Mouse (Mus musculus): Measurements from ENCODE around the gene Igfals. TPM values are rescaled to one million over a fixed set of nuclear protein-coding genes. Genes with fewer than 3 reads are reported as not detected.

The Igfals gene
- total RNA-seq, 2 experiments from 2014 or later, result 3.6 to 7.0 TPM

Other genes with a start within 250 kb of the Igfals start
- 10 to 100 TPM; 51.7 to 61.1 TPM for gene Tsc2, start 233.4 kb upstream of the Igfals start, total RNA-seq (2021)
- 1 to 10 TPM; 4.3 TPM for gene Nthl1, start 233.3 kb upstream of the Igfals start, total RNA-seq (2021)
- gene Slc9a3r2, start 215.7 kb upstream of the Igfals start, total RNA-seq (2021), result 10 to 100 TPM; 30.1 to 33.4 TPM
- gene Npw, start 207.5 kb upstream of the Igfals start, total RNA-seq (2021), result not detected
- 10 to 100 TPM; 18.0 to 21.0 TPM for gene Zfp598, start 196.3 kb upstream of the Igfals start, total RNA-seq (2021)
- gene Syngr3, start 176.0 kb upstream of the Igfals start, total RNA-seq (2021), result under 1 TPM; 0.16 to 0.52 TPM
- 10 to 100 TPM; 22.2 to 24.6 TPM for gene Gfer, start 169.8 kb upstream of the Igfals start, total RNA-seq (2021)
- 1 to 10 TPM; 1.6 to 1.9 TPM for gene Noxo1, start 169.8 kb upstream of the Igfals start, total RNA-seq (2021)
- gene Tbl3, start 158.3 kb upstream of the Igfals start, total RNA-seq (2021), result 10 to 100 TPM; 16.7 to 19.4 TPM
- gene Rnf151, start 147.9 kb upstream of the Igfals start, total RNA-seq (2021), result not detected
- 100 to 1,000 TPM; 732 to 736 TPM for gene Rps2, start 147.9 kb upstream of the Igfals start, total RNA-seq (2021)
- gene Ndufb10, start 141.5 kb upstream of the Igfals start, total RNA-seq (2021), result 100 to 1,000 TPM; 400 to 516 TPM
- 100 to 1,000 TPM; 593 to 752 TPM for gene Rpl3l, start 138.2 kb upstream of the Igfals start, total RNA-seq (2021)
- gene Msrb1, start 129.4 kb upstream of the Igfals start, total RNA-seq (2021), result 100 to 1,000 TPM; 127 to 132 TPM
- under 1 TPM in 1 of 2 experiments, not detected in 1; 0.32 TPM for gene Hs3st6, start 113.0 kb upstream of the Igfals start, total RNA-seq (2021)
- gene Meiob, start 61.7 kb upstream of the Igfals start, total RNA-seq (2021), result not detected
- 10 to 100 TPM; 78.0 to 86.1 TPM for gene Hagh, start 25.9 kb upstream of the Igfals start, total RNA-seq (2021)
- gene Fahd1, start 15.6 kb upstream of the Igfals start, total RNA-seq (2021), result 10 to 100 TPM; 30.7 to 33.6 TPM
- gene Nubp2, start 20.4 kb downstream of the Igfals start, total RNA-seq (2021), result 10 to 100 TPM; 15.0 to 18.5 TPM
- 10 to 100 TPM; 28.2 to 30.4 TPM for gene Spsb3, start 20.6 kb downstream of the Igfals start, total RNA-seq (2021)
- 10 to 100 TPM; 12.0 to 20.8 TPM for gene Eme2, start 29.1 kb downstream of the Igfals start, total RNA-seq (2021)
- gene Mrps34, start 29.1 kb downstream of the Igfals start, total RNA-seq (2021), result 100 to 1,000 TPM; 108 to 121 TPM
- 10 to 100 TPM; 13.5 to 14.7 TPM for gene Nme3, start 30.5 kb downstream of the Igfals start, total RNA-seq (2021)
- gene Mapk8ip3, start 71.0 kb downstream of the Igfals start, total RNA-seq (2021), result 10 to 100 TPM; 23.5 to 37.8 TPM
- 10 to 100 TPM; 17.2 to 24.5 TPM for gene Jpt2, start 94.7 kb downstream of the Igfals start, total RNA-seq (2021)
- gene Cramp1l, start 149.8 kb downstream of the Igfals start, total RNA-seq (2021), result 1 to 10 TPM; 9.1 to 9.9 TPM
- 1 to 10 TPM; 6.3 to 7.3 TPM for gene Ift140, start 150.1 kb downstream of the Igfals start, total RNA-seq (2021)
- 10 to 100 TPM; 16.0 to 16.5 TPM for gene Tmem204, start 217.6 kb downstream of the Igfals start, total RNA-seq (2021)
- 10 to 100 TPM; 13.0 to 16.1 TPM for gene Telo2, start 250.0 kb downstream of the Igfals start, total RNA-seq (2021)